Mouse (Mus musculus): ENCODE results near the gene Sh3bgrl3. TPM values are rescaled to one million over a fixed set of nuclear protein-coding genes. Genes with fewer than 3 reads are reported as not detected.
A peak's percentile ranks its signal among the peaks of the same experiment; 100 is the strongest.
"Not testable (repeated sequence)": the region's sequence is repeated elsewhere in the genome, so short reads cannot be mapped to it uniquely, and the experiment has no call there.

Sh3bgrl3 gene
- 100 to 1,000 TPM; 271 to 295 TPM for total RNA-seq (2021)
- long read RNA-seq, experiment 1, transcript Sh3bgrl3-202 (2 exons, 518 nt) = minor isoform, 5 of 119 reads
- long read RNA-seq, experiment 1, transcript Sh3bgrl3-201 (3 exons, 743 nt) = major isoform, 106 of 119 reads
- long read RNA-seq, experiment 1, partial matches to known transcripts = 3 of 119 reads
- long read RNA-seq, experiment 1, other reads (novel, unspliced or antisense) = 5 of 119 reads
- long read RNA-seq, experiment 2, transcript Sh3bgrl3-201 (3 exons, 743 nt) = major isoform, 305 of 329 reads
- long read RNA-seq, experiment 2, transcript Sh3bgrl3-202 (2 exons, 518 nt) = minor isoform, 6 of 329 reads
- long read RNA-seq, experiment 2, partial matches to known transcripts = 11 of 329 reads
- long read RNA-seq, experiment 2, other reads (novel, unspliced or antisense) = 4 of 329 reads

DNA sequence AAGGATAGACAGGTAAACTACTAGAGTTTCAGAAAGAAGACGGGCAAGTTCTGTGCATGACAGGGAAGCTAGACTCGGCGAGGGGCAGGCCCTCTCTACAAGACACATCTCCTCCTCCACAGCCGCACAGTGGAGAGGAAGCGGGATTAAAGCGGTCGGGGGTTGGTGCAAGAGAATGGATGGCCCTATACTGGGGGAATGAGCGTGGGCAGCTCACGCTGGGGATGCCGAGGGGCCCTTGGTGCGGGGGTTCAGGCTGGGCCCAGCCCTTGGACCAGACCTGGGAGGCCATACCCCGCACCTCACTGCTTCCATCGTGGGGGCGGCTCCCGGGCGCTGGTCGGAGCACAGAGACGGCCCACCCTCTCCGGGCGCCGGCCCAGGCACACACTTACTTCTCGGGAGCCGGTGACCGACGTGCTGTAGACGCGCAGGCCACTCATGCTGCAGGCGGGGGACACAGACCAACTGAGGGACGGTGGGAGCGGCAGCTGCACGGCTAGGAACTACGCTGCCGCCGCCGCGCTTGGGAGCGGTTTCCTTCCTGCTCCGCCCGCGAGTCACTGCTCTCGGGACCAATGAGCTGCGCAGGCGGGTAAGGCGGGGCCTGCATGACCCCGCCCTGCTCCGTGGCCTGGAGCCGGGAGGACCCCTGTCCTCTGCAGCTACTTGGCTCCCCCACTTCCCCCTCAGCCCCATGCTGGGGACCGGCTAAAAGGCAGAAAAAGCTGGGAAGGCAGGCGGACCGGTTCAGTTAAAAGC is at the start of gene Sh3bgrl3:
Gene Sh3bgrl3 (minus strand): TSS at position 569 of the 762 bp plus-strand sequence.
- DNase-seq (ENCODE audit: low spot score in 2 of 2) = peak; percentile 82 to 87

DNA sequence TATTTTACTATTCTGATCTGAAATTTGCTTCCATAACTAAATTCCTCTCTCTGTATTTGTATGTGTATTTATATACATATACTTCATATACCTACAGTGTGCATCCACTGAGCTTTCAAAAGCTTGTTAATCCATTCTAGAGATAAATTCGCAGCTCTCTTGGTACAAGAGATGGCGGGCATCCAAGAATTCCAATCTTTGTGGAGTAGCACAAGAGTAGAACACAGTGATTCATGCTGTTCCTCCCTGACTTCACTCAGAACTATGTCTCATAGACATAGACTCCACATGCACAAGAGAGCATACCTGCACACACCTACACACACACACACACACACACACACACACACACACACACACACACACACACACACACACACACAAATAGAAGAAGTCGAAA is 43.8 kb upstream of the Sh3bgrl3 start:
- DNase-seq (ENCODE audit: low spot score in 2 of 2) = peak in 1 of 2 experiments; percentile 10

DNA sequence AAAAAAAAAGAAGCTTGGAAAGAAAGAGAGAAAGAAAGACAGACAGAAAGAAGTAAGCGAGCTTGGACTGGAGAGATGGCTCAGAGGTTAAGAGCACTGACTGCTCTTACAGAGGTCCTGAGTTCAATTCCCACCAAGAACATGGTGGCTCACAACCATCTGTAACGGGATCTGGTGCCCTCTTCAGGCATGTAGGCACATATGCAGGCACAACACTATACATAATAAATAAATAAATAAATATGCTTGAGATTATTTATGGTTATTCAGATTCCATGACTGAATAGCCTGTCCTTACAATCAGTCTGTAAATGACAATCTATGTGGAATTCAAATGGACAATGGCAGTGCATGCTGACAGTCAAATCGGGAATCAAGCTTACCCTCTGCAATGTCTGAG is 38.3 kb upstream of the Sh3bgrl3 start:
- DNase-seq (ENCODE audit: low spot score in 2 of 2) = no peak

DNA sequence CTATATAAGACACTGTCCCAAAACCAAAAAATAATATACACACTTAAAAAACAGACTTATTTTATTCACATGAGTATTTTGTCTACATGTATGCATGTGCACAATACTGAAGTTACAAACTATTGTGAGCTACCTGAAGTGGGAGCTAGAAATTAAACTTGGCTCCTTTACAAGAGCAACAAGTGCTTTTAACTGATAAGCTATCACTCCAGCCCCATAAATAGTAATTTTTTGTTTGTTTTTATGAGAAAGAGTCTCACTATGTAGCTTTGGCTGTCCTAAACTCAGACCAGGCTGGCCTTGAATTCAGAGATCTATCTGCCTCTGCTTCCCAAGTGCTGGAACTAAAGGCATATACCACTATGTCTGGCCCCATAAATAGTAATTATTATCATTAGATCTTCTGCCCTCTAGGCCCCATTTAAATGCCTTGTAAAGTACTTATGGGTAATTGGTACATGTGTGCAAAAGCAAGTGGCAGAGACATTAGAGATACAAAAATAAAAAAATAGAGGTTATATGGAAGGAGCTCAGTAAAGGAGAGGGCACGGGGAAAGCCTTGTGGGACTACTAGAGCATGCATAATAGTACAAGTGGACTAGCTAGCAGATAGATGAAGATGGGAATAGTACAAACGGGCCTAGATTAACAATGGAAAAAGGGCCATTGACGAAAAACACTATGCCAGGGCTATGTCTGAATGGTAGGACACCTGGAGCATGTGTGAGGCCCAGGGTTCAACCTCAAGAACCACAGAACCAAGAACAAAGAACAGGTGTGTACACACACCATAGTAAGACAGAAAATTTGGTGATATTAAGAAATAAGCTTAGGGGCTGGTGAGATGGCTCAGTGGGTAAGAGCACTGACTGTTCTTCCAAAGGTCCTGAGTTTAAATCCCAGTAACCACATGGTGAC is 37.2 kb upstream of the Sh3bgrl3 start:
- DNase-seq (ENCODE audit: low spot score in 2 of 2) = no peak

DNA sequence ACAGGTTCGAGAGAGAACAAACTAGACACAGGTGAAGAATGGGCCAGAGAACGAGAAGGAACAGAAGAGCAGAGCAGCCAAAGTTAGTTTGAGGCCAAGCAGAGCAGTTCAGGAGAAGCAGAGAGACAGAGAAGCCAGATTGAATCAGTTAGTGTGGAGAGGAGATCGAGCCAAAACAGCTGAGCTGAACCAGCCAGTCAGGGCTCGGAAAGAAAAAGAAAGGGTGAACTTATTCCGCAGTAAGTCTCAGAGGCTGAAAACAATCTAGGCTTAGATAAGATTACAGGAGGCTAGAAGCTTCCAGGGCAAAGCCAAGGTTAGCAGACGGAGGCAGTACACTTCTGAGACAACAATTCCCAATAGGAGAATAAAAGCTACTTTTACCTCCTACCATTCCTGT is 36.4 kb upstream of the Sh3bgrl3 start:
- no peak for DNase-seq (ENCODE audit: low spot score in 2 of 2)

DNA sequence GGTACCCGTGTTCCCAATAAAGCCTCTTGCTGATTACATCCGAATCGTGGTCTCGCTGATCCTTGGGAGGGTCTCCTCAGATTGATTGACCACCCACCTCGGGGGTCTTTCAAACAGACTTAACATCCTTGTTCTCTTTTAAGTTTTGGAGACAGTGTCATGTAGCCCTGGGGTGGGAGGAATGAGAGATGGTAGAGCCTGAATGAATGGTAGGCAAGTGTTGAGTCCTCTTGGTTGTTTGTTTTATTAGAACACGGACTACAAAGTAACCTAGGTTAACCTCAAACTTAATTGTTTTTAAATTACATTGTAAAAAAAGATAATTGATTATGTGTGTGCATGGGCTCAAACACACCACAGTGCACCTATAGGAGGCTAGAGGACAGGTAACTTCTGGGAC is 36.0 kb upstream of the Sh3bgrl3 start:
- DNase-seq (ENCODE audit: low spot score in 2 of 2) = no peak

DNA sequence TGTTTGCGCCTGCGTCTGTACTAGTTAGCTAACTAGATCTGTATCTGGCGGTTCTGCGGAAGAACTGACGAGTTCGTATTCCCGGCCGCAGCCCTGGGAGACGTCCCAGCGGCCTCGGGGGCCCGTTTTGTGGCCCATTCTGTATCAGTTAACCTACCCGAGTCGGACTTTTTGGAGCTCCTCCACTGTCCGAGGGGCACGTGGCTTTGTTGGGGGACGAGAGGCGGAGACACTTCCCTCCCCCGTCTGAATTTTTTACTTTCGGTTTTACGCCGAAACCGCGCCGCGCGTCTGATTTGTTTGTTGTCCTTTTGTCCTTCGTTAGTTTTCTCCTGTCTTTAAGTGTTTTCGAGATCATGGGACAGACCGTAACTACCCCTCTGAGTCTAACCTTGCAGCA is 31.5 kb upstream of the Sh3bgrl3 start:
- peak in 1 of 2 experiments; percentile 16 for DNase-seq (ENCODE audit: low spot score in 2 of 2)

DNA sequence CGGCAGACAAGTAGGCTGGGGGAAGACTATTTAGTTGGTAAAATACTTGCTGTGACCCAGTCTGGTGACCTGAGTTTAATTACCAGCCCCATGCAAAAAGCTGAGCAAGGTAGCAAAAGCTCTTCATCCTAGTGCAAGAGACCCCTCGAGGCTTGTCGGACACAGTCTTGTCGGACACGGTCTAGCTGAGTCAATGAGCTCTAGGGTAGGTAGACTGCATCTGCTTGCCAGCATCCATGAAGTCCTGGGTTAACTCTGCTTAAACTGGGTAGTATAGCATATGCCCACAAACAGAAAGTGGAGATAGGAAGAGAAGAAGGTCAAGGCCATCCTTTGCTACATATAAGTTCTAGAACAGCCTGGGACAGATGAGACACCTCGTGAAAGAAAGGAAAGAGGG is 30.2 kb upstream of the Sh3bgrl3 start:
- no peak for DNase-seq (ENCODE audit: low spot score in 2 of 2)

DNA sequence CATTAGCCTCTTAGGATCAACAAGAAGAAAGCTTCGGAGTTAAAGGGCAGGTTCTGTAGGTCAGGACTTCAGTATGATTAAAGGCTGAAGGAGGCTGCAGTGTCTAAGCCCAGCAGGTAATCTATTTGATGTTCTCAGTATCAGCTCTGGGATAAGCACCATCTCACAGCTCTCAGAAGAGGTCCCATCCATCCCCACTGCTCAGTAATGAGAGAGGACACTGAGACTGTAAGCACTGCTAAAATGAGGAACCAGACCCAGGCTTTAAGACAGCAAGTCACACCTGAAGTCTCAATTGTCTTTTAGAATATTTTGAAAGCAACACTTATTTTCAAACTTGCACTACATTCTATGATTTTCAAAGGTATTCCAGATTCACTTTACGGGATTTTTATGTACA is 29.0 kb upstream of the Sh3bgrl3 start:
- DNase-seq (ENCODE audit: low spot score in 2 of 2) = no peak

DNA sequence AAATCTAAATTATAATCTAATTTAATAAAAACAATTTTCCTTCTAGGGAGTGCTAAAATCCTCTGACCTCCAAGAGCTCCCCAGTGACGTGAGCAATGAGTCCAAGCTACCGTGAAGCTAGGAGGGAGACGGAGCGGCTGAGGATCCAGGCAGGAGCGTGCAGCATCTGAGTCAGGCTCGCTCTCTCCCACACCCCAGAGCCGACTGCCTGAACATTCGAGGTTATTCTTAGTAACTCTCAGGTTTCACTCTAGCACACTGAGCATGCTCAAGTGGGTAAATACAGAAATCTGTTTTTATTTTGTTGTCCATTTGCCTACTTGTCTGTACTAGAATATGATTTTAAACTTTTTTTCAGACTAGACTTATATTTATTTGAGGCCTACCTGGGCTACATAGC is 28.2 kb upstream of the Sh3bgrl3 start:
- no peak for DNase-seq (ENCODE audit: low spot score in 2 of 2)

DNA sequence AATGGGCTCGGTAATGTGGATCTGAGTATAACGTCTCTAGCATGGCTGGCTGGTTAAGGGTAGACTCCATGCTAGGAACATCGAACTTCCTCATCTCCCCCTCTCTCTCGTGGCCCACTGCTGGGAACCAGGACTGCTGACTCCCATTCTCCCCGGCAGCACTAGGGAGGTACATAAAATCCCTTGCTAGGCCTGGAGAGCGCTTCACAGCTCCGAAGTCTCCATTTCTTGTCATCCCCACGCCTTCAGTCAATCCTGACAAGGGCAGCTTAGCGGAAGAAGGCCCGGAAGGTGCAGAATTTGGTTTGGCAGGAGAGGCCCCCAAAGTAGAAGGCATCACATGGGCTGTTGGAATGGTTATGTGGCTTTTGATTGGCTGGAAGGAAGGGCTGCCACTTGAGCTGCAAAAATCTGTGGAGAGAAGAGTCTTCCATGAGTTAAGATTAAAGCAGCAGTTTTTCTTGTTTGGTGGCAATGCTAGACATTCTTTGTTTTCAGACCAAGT is 27.4 kb upstream of the Sh3bgrl3 start:
- DNase-seq (ENCODE audit: low spot score in 2 of 2) = no peak

DNA sequence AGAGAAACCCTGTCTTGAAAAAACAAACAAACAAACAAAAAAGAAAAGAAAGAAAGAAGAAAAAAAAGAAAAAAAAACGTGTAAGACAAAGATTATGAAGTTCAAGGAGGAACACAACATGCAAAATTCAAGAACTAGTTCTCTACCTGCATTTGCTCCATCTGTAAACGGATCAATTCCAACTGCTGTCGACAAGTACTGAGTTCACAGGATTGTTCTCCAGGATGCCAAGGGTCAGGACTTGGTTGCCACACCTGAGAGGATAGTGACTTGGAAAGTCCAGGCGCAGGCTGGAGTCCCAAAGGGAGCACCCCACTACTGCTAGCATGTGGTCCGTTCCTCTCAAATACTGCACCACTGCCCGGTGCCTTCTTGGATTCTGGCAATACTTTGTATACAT is 26.9 kb upstream of the Sh3bgrl3 start:
- no peak for DNase-seq (ENCODE audit: low spot score in 2 of 2)

DNA sequence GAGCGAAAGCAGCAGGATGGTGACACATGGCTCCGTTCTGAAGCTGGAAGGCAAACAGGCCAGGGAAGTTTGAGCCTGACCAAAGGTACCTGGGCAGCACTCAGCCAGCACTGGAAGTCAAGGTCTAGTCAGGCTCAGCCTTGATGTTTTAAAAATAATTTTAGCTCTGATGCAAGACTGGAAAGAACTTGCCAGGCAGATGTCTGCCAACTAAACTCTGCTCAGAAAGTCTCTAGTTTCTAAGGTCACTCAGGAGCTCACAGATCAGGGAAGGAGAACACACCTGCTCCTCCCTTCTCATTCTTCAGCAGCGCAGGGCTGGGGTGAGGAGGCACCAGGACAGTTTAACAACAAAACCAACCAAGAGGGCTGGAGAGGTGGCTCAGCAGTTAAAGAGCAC is 25.8 kb upstream of the Sh3bgrl3 start:
- DNase-seq (ENCODE audit: low spot score in 2 of 2) = no peak

DNA sequence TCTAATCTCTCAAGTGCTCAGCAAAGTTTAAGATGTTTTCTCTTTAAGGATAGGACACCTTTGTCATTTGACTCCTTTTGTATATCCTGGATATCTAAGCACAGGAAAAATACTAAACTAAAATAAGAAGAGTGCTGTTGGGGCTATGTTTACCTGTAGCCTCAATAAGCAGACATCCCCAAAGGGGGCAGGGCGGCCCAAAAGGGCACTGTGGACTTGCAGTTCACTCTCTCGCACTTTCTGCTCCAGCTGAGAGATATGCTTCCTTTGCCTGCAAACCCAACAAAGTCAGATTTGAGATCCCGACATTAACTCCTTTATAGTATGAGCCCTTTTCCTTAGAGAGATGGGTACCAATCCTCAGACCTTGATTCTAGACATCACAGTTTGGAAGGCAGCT is 25.1 kb upstream of the Sh3bgrl3 start:
- no peak for DNase-seq (ENCODE audit: low spot score in 2 of 2)

DNA sequence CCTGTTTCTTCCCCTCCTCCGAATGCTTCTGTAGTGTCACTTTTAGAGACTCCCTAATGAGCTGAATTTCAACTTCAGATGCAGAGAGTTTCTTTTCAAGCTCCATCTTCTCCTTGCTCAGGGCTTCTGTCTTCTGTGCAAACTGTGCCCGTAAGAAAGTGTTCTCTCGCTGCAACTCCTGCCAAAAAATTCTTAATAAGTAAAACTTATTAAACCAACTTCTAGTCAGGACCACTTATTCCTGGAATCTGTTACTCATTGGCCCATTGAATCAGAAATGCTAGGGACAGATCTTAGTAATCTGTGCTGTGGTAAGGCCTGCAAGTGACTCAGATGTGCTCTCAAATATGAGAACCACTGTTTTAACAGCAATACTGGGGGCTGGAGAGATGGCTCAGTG is 23.5 kb upstream of the Sh3bgrl3 start:
- no peak for DNase-seq (ENCODE audit: low spot score in 2 of 2)

DNA sequence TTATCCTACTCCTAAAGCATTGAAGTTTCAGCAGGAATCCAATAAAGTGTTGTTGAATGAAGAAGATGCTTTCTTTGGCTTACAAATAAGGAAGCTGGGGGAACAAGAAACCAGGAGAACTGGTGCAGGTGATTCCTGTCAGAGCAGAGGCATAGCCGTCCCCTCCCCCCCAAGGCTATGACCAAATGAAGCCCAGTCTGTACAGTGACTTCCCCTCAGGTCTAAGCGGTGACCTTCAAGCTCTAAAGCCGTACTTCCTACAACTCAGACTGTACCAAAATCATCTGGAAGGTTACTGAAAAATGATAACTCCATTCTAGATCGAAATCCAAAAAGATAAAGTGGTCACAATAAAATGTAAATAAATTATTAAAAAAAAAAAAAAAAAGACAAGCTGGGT is 20.8 kb upstream of the Sh3bgrl3 start:
- DNase-seq (ENCODE audit: low spot score in 2 of 2) = no peak

DNA sequence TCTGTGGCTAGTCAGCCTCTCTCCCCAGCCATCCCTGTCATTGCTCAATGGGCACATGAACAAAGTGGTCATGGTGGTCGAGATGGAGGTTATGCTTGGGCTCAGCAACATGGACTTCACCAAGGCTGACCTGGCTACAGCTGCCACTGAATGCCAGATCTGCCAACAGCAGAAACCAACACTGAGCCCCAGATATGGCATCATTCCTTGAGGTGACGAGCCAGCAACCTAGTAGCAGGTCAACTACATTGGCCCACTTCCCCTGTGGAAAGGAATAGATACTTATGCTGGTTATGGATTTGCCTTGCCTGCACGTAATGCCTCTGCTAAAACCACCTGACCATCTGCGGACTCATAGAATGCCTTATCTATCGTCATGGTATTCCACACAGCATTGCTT is 15.7 kb upstream of the Sh3bgrl3 start:
- not testable (repeated sequence) for DNase-seq (ENCODE audit: low spot score in 2 of 2)

DNA sequence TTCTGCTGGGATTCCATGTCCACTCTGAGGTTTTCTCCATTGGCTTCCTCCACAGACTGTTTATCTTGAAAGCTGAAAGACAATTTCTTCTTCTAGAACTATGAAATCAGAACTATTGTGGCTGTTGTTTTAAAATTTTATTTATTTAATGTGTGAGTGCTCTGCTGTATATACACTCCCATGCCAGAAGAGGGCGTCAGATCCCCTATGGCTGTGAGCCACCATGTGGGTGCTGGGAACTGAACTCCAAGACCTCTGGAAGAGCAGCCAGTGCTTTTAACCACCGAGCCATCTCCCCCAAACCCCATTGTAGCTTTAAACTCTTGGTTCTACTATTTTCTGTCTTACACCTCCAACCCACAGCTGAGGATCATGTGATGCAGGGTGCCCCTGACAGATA is 10.3 kb upstream of the Sh3bgrl3 start:
- DNase-seq (ENCODE audit: low spot score in 2 of 2) = no peak

DNA sequence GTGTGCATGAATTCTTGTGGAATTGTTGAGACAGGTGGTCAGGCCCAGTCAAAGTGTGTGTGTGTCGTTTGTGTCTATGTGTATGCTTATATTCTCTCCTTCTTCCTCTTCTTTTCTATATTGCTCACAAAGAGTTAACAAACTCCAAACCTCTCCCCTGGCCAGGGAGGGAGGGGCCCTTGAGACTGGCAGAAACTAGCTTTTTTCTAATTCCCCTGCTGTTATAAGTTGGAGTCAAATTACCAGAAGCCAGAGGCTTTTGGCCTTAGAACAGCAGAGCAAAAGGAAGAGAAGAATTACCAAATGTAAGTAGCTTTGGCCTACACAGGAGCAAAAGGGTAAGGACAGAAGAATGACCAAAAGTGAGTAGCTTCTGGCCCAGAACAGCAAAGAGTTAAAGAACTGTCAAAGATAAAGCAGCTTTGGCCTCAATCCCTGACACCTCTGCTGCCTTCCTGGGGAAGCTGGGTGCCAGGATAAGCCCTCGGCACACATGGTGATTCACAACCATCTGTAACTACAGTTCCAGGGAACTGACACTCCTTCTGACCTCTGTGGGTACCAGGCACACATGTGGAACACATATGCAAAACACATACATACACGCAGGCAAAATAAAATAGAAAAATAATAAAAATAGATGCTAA is 7.8 kb upstream of the Sh3bgrl3 start:
- no peak for DNase-seq (ENCODE audit: low spot score in 2 of 2)

DNA sequence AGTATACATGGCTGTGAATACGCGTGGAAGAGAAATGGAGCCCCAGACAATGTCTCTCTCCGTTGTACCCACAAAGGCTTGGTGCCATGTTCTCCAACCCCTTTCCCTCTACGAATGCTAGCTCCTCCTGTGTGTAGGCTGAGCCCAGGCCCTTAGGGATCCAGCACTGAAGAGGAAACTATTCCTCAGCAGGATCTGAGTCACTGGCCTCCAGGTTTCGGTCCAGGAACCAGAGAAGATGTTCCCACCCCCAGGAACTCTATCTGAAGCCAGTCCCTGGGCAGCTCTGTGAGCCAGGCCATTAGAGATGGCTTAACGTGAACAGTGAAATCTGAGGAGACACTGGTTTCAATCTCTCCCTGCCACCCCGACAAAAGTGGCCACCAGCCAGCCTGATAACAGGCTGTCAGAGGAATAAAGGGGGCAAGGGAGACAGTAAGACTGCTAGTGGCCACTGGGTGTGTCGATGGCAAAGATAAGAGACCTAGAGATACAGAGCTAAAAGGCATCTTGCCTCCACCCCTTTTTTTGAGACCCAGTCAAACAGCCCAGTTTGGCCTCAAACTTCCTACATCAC is 4.0 kb upstream of the Sh3bgrl3 start:
- no peak for DNase-seq (ENCODE audit: low spot score in 2 of 2)

Measured in layer of hippocampus, postnatal 14 days (tissue).